Mouse (Mus musculus) brown adipose tissue, adult 24 weeks (tissue): ENCODE results near the gene Ube2o. TPM values are rescaled to one million over a fixed set of nuclear protein-coding genes. Genes with fewer than 3 reads are reported as not detected.
A peak's percentile ranks its signal among the peaks of the same experiment; 100 is the strongest.
"Not testable (repeated sequence)": the region's sequence is repeated elsewhere in the genome, so short reads cannot be mapped to it uniquely, and the experiment has no call there.

ENCODE experiments used
- H3K27ac ChIP-seq: fragments of 200-500 bp; replicated peaks from 2 replicates; pipeline ENCODE4 v1.5.1; 2012; ENCODE audit warnings: low read depth, mild to moderate bottlenecking, low read length
- H3K4me1 ChIP-seq: fragments of 200-500 bp; 2 replicates; pipeline ENCODE4 v1.6.1; 2012; ENCODE audit warnings: low read length, mixed read lengths; ENCODE audit not compliant: control insufficient read depth, insufficient read depth, insufficient read length
- H3K4me3 ChIP-seq: fragments of 200-500 bp; 2 replicates; pipeline ENCODE4 v1.5.1; 2012; ENCODE audit warnings: low read depth, mild to moderate bottlenecking, low read length, moderate library complexity; ENCODE audit not compliant: insufficient read depth
- polyA plus RNA-seq: library from polyadenylated mRNA; stranded (reverse); fragments of >200 nt; gene quantifications from 2 replicates; pipeline ENCODE4 v1.2.4, GENCODE M21; 2012; ENCODE audit not compliant: missing spikeins, insufficient read depth, insufficient read length

Gene Ube2o
- polyA plus RNA-seq, 1 experiment, result 7.8 TPM

DNA sequence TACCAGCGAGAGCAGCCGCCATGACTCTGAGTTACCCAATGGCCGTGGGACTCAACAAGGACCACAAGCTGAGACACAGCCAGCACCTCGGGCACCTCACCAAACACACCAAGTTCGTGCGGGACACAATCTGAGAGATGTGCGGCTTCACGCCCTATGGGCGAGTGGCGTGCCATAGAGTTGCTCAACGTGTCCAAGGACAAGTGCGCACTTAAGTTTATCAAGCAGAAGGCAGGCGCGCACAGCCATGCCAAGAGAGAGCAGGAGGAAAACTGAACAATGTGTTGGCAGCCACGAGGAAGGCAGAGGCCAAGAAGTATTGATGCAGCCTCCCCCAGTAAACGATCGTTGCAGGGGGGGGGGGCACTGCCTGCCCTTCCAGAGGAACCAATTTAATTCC is 76.7 kb downstream of the Ube2o start:
- no peak overlapping the region for H3K27ac ChIP-seq
- H3K4me3 ChIP-seq, result no peak overlapping the region

GRCm38 (mm10) chr11:116501005-116501746 is 80.1 kb downstream of the Ube2o start:
- no peak overlapping the region for H3K4me3 ChIP-seq
- H3K4me1 ChIP-seq, result no peaks in the 10 kb centered on the region
- no peak overlapping the region for H3K27ac ChIP-seq

More for the DNA sequence above, 76.7 kb downstream of the Ube2o start:
- no peaks in the 10 kb centered on the region for H3K4me1 ChIP-seq

- Histone ChIP-seq H3K4me1 (no peaks in the 10 kb centered on the region), H3K27ac (no peak overlapping the region), H3K4me3 (no peak overlapping the region)
Measured at GRCm38 (mm10) chr11:116499018-116499417, 82.2 kb downstream of the Ube2o start.

GRCm38 (mm10) chr11:116498596-116498995 is 82.7 kb downstream of the Ube2o start:
- H3K4me1 ChIP-seq, result no peaks in the 10 kb centered on the region
- no peak overlapping the region for H3K4me3 ChIP-seq
- no peak overlapping the region for H3K27ac ChIP-seq

- H3K27ac ChIP-seq, result no peak overlapping the region
- H3K4me3 ChIP-seq, result no peak overlapping the region
- no peaks in the 10 kb centered on the region for H3K4me1 ChIP-seq
Measured at GRCm38 (mm10) chr11:116497313-116497712, 83.9 kb downstream of the Ube2o start.

GRCm38 (mm10) chr11:116494474-116495174 is 86.6 kb downstream of the Ube2o start:
- Histone ChIP-seq H3K4me1 (no peaks in the 10 kb centered on the region; the same call in 1 of the 2 replicates), H3K4me3 (no peak overlapping the region), H3K27ac (peak overlapping the region; percentile 16; the same call in 1 of the 2 replicates)

DNA sequence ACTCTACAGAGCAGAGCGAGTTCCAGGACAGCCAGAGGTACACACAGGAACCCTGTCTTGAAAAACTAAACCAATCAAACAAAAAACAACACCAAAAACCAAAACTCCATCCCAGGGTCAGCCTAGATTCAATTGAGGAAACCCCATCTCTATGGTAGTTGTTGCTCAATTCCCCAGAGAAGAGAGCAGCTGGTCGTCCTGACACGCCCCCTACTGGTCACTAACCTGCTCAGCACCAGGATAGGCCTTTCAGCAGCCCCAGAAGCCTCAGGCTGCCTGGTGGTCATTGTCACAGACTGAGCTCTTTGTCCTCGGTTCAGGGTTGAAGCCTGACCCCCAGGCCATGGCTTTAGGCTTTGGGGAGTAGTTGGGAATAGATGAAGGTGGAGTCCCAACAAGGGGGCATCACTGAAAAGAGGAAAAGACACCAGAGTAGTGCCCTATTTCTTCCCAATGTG is 87.4 kb downstream of the Ube2o start, which contains the start of gene Prpsap1:
Gene Prpsap1, minus strand, starts transcription at position 408 of the 458 bp plus-strand sequence.
- peak within 1 kb of the TSS; percentile 16; the same call in 1 of the 2 replicates for H3K27ac ChIP-seq
- H3K4me3 ChIP-seq, result no peak within 1 kb of the TSS
- peaks cover 3% of the 10 kb centered on the region; the same call in 1 of the 2 replicates for H3K4me1 ChIP-seq

DNA sequence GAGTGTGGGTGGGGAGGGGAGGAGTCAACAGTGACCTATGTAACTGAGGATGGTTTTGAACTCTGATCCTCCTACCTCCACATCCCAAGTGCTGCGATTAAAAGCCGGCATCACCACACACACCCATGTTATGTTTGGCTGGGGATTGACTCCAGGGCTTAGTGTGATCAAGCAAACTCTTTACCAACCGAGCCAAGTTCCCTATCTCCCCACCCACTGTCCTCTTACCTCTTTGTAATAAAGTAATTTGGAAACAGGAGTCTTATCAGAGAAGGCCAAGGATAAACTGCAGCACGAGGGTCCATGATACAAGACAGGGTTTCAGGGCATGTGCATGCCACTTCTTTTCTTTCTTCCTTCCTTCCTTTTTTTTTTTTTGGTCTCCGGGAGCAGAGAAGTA is 88.1 kb downstream of the Ube2o start:
- Histone ChIP-seq H3K27ac (no peak overlapping the region), H3K4me3 (no peak overlapping the region), H3K4me1 (peaks cover 3% of the 10 kb centered on the region; the same call in 1 of the 2 replicates)

DNA sequence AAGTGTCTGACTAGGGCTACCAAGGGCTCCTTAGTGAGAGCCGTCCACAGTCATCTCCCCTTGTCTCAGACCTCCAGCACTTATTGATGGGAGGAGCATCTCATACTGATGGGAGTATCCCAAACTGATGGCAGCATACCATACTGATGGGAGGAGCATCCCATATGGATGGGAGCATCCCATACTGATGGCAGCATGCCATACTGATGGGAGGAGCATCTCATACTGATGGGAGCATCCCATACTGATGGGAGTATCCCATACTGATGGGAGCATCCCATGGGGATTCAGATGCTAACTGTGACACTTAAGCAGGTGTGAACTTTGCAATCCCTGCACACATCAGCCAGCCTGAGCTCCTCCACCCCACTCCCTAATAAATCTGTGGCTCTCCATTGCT is 88.7 kb downstream of the Ube2o start:
- H3K27ac ChIP-seq, H3K4me3 ChIP-seq, H3K4me1 ChIP-seq: not testable (repeated sequence)

DNA sequence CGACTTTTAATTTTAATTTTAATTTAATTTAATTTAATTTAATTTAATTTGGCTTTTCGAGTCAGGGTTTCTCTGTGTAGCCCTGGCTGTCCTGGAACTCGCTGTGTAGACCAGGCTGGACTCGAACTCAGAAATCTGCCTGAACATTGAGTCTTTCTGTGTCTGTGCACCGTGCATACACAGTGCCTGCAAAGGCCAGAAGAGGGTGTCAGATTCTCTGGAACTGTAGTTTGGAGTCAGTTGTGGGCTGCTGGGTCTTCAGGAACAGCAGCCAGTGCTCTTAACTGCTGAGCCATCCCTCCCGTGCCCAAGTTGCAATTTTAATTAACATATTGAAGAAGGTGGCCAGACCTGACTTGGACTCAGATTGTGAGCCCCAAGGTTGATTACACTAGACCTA is 89.9 kb downstream of the Ube2o start:
- Histone ChIP-seq H3K4me1 (peaks cover 3% of the 10 kb centered on the region; the same call in 1 of the 2 replicates), H3K27ac (no peak overlapping the region), H3K4me3 (no peak overlapping the region)

DNA sequence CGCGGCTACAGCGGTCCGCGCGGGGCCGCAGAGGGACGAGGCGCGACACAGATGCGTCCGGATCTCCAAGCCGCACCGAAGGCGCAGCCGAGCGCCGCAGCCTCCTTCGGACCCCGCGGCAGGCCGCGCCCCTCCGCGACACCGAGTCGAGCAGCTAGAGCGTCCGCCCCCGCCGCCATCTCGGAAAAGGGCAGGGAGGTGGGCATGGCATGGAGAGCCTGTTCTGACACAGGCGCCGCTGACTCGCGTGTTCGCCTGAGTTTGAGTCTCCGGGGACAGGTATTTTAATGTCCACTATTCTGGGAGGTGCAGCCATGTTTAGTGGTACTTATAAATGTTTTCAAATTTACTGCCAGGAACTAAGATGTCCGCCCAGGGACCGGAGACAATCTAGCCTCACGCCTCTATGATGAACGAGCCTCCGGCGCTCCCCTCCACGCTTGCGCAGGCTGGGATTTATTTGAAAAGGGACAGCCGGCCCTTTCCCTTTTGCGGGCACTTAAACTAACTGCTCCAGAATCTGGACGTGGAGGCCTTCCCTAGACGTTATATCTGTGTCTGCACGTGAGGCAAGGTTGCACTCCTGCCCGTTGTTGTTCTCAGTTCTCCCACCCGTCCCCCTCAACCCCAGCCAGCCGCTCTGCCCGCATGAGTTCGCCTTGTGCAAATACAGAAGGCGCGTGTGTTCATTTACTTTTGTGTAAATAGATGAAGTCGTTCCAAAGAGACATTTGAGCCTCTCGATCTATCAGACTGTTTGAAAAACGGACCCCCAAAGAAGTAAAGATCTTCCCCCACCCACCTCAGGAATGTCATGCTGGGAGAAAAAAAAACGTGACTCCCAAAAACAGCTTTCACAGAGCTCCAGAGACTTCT is 90.8 kb downstream of the Ube2o start:
- H3K27ac ChIP-seq, result peak overlapping the region; percentile 99
- peak overlapping the region; percentile 91 for H3K4me3 ChIP-seq
- H3K4me1 ChIP-seq, result peaks cover 3% of the 10 kb centered on the region; the same call in 1 of the 2 replicates

DNA sequence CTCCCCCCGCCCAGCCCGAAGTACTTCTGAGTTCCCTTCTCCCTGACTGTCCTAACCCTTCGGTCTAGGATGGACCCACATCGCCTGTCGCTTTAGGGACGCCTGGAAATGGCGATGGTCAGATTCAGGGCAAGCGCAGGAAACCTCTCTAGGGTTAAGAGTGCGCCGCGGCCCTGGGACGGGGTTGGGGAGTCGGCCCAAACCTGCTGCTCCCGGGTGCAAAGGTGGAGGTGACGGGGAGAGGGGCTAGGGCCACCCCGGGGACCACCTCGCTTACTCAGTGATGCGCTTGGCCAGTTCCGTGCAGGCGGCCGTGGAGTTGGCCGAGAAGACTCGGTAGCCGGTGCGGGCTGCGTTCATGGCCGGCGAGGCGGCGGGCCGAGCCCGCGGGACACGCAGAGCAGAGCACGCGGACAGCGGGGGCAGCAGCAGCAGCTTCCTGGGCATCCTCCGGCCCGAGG is 91.4 kb downstream of the Ube2o start:
- Histone ChIP-seq H3K4me3 (peak overlapping the region; percentile 91), H3K4me1 (peaks cover 3% of the 10 kb centered on the region; the same call in 1 of the 2 replicates), H3K27ac (no peak overlapping the region)

DNA sequence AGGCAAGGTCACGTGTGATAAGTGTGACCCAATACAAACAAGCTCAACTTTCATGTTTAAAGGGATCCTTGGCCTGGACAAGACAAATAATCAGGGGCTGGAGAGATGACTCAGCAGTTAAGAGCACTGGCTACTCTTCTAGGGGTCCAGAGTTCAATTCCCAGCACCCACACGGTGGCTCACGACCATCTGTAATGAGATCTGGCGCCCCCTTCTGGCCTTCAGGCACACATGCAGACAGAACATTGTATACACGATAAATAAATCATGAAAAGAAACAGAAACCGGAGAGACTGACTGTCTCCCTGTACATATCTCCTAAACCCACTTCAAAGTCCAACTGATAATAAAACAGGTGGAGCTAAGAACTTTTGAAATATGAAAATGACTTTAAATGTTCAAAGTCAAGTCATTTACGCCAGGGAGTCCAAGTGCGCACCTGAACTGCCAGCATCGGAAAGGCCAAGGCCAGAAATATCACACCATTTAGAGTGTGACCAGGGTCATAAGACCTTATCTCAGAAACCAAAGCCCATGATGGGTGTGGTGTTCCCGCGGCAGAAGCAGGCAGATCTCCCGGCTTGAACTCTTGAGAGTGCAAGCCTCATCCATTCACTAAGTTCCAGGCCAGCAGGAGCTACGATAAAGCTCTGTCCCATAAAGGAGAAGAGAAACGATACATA is 92.4 kb downstream of the Ube2o start:
- H3K4me3 ChIP-seq, result peak overlapping the region; percentile 91
- no peak overlapping the region for H3K27ac ChIP-seq

DNA sequence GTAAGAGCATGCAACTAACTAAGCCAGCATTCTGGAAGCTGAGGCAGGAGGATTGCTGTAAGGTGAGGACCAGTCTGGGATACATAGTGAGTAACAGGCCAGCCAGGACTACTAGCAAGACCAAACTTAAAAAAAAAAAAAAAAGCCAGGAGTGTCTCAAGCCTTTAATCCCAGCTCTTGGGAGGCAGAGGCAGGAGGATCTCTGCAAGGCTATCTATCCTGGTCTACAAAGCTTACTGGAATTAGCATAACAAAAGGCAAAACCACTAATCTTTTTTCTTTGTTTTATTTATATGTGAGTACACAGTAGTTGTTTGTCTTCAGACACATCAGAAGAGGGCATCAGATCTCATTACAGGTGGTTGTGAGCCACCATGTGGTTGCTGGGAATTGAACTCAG is 93.0 kb downstream of the Ube2o start:
- no peak overlapping the region for H3K4me3 ChIP-seq
- peaks cover 3% of the 10 kb centered on the region; the same call in 1 of the 2 replicates for H3K4me1 ChIP-seq
- no peak overlapping the region for H3K27ac ChIP-seq

More for the DNA sequence above, 92.4 kb downstream of the Ube2o start:
- H3K4me1 ChIP-seq, result peaks cover 3% of the 10 kb centered on the region; the same call in 1 of the 2 replicates
